Mouse (Mus musculus) cerebellum, adult 9-10 months (tissue): ENCODE results near the gene Defb22.
A peak's percentile ranks its signal among the peaks of the same experiment; 100 is the strongest.

Experiments used
- DNase-seq: peaks from one replicate; pipeline ENCODE4 v3.0.0; 2022

The Defb22 gene

GRCm38 (mm10) chr2:152490038-152490437 lies at the start of gene Defb22:
Gene Defb22 (minus strand): TSS chr2:152490138.
- no peak for DNase-seq

- DNase-seq: no peak
Observed at GRCm38 (mm10) chr2:152517981-152518380, 28.0 kb upstream of the Defb22 start, which contains the start of gene Defb28. Gene Defb28 (plus strand): TSS chr2:152518255.

GRCm38 (mm10) chr2:152516084-152516483 lies 26.1 kb upstream of the Defb22 start:
- DNase-seq: no peak

- no peak for DNase-seq
Observed at GRCm38 (mm10) chr2:152511592-152511991, 21.7 kb upstream of the Defb22 start, which contains the start of gene Defb26. Gene Defb26 (minus strand): TSS chr2:152511692.

- no peak for DNase-seq
Observed at GRCm38 (mm10) chr2:152503950-152504349, 14.0 kb upstream of the Defb22 start.

- no peak for DNase-seq
Observed at GRCm38 (mm10) chr2:152500863-152501229, 10.9 kb upstream of the Defb22 start.

DNA sequence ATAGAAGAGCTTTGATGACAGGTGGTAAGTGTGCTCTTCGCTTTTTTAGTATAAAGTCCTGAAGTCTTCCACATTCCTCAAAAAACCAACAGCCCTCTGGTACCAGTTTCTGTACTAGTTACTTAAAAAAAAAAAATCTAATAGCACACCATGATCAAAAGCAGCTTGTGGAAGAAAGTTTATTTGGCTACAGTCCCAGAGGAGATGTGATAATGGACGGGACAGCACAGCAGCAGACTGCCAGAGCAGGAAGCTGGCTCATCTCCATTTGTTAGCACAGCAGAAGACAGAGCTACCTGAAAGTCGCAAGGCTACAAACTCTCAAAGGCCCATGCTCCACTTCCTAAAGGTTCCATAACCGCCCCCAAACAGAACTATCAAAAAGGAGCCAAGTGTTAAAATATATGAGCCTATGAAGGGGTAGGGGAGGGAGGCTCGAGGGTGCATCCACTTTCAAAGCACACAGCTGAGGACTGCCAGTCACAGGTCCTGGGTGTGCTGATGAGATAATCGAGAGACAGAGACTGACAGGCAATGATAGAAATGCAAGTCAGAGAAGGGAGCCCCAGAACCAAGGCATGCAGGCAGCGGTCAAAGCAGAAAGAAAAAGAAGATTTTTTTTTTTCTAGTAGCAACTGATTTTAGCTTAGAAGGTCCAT lies 10.4 kb upstream of the Defb22 start:
- no peak for DNase-seq

DNA sequence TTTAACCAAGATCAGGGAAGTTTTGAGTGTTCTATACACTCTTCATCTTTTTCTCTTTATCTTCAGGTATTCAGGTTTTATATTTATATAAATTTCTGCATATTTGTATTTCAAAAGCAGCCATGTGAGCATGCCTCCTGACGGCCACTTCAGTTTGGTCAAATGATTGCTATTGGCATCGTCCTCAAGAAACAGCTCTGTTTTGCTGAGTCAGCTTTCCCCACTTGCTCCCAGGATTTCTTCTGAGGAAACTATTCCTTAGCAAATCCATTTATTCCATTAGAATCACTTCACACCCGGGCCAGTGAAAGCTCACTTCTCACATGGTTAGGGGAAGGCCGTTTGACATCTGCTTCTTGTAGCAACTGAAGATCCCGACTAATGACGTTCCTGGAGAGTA lies 8.1 kb upstream of the Defb22 start:
- DNase-seq: no peak

DNA sequence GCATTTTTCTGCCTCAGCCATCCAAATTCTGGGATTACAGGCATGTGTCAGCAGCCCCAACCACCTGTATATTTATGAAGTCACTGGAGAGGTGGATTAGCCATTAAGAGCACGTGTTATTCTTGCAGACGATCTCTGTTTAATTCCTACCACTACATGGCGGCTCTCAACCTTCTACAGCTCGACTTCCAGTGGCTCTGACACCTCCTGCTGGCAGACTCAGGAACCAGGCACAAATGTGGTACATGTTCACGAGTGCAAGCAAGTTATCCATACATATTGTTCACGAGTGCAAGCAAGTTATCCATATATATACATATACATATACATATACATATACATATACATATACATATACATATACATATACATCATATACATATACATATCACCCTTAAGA lies 3.2 kb upstream of the Defb22 start:
- DNase-seq: no peak

GRCm38 (mm10) chr2:152487024-152487423 lies 2.9 kb downstream of the Defb22 start:
- DNase-seq: no peak

DNA sequence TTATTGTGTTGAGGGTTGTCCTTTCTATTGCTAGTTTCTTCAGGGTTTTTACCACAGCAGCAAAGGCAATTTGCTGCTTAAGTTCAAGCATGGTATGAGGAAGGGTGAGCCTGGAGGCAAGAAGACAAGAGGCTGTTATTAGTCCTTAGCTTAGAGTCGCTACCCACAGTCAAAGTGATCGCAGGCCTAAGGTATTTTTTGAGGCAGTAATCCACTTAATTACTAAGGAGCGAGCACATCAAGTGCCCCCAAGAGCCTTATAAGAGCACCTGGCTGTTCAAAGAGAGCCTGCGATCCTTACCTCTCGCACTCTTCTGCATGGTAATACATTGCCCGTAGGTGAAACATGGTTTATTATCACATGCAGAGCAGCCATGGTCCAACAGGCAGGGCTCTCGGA lies 8.2 kb downstream of the Defb22 start:
- no peak for DNase-seq

GRCm38 (mm10) chr2:152480881-152481280 lies 9.1 kb downstream of the Defb22 start:
- no peak for DNase-seq

- DNase-seq: no peak
Observed at GRCm38 (mm10) chr2:152476763-152477162, 13.2 kb downstream of the Defb22 start, which contains the start of gene Defb20. Gene Defb20 (plus strand): TSS chr2:152477063.

DNA sequence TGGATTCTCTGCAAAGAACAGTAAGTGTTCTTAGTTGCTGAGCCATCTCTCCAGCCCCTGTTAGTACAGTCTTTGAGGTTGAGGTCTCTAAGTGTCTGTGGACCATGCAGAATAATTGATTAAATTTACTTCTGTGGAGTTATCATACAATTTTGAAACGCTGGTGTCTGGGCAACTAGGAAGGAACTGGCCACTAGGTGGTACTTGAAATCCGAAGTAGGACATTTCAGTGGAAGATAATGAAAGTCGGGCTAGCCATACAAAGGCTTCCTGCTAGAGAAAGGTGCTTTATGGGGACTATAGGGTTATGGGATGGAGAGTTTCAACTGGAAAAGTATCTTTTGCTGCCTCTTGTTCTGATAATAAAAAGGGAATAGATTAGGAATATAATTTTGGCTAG lies 17.5 kb downstream of the Defb22 start:
- DNase-seq: no peak

GRCm38 (mm10) chr2:152470973-152471372 lies 19.0 kb downstream of the Defb22 start:
- DNase-seq: peak; percentile 33

DNA sequence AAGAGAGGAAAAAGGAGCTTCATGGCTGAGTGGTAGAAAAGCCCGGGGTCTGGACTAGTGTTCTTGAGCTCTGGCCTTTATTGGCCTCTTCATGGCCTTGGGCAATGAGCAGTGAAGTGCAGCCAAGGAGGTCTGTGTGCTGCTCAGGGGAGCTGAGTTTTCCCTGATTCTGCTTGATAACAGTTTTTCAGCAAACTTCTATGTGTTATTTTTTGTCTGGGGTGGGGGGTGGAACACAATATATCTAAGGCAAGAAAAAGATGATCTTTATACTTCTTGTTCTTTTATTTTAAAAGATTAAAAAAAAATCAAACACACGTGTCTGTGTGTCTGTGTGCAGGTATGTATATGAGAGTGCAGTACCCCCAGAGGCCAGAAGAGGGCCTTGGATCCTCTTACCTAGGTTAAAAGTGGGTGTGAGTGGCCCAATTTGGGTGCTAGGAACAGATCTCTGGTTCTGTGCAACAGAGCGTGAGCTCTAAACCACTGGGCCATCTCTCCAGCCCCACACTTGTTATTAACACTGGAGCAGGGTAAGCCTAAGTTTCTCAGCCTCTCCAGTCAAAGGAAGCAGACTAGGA lies 25.3 kb downstream of the Defb22 start, which contains the start of gene Defb23:
TSS of gene Defb23 (minus strand) at position 51 of the 581 bp plus-strand sequence.
- DNase-seq: no peak

- DNase-seq: no peak
Observed at GRCm38 (mm10) chr2:152459241-152459640, 30.7 kb downstream of the Defb22 start.

DNA sequence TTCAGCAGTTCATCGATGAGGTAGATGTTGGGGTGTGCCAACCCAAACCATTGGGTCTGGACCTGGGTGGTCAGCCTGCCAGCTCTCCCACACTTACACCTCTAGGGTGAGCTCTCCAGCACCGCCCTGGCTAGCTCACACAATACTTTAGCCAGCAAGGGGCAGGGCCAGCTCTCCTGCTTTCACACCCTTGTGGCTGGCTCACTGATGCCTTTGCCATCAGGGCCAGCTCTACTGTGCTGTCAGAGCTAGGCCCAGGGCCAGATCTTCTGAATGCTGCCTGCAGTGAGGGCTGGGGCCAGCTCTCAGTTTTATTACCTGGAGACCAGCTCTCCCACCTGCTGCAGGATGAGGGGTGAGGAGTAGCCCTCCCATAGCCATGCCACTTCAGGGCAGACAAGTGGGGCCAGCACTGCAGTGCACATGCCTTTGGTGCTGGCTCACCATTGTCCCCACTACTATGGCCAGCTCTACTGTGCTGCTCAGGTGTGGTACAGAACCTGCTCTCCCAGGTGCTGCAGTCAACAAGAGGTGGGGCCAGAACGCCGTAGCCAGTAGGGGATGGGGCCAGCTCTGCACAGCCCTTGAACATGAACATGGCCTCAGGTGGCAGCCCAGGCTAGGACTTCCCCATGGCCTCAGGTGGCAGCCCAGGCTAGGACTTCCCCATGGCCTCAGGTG lies 37.7 kb downstream of the Defb22 start:
- DNase-seq: no peak

GRCm38 (mm10) chr2:152450241-152450640 lies 39.7 kb downstream of the Defb22 start:
- peak; percentile 75 for DNase-seq

DNA sequence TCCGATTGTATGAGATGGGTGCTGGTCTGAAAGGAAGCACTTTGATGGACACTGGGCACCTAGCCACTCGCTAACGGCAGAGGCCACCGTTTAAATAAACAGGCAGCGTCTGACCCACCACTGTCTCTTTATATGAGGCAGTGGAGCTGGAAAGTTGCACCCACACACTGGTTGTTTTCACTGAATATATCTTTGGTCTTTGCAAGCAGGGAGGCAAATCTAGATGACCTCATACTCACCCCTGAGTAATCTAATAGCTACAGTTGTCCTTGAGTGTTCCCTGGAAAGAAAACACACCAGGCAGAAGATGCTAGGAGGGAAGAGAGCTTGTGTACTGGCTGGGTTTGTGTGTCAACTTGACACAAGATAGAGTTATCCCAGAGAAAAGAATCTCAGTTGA lies 42.5 kb downstream of the Defb22 start:
- DNase-seq: no peak

DNA sequence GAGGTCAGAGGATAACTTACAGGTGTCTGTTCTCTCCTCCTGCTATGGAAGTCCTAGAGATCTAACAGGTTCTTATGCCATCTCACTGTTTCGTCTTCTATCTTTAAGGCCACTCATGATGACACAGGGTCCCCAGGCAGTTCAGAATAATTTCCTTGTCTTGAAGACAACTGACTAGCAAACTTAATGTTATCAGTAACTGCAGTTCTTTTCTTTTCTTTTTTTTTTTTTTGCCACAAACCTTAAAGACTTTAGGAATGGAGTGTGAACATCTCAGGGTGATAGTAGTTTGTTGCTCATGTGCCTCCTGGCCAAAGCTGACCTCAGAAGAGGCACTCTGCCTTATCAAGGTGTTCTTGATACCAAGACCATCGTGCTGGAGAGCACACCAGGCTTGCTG lies 43.3 kb downstream of the Defb22 start:
- no peak for DNase-seq

GRCm38 (mm10) chr2:152443281-152443680 lies 46.7 kb downstream of the Defb22 start:
- DNase-seq: no peak

- no peak for DNase-seq
Observed at GRCm38 (mm10) chr2:152442322-152442721, 47.6 kb downstream of the Defb22 start.

DNA sequence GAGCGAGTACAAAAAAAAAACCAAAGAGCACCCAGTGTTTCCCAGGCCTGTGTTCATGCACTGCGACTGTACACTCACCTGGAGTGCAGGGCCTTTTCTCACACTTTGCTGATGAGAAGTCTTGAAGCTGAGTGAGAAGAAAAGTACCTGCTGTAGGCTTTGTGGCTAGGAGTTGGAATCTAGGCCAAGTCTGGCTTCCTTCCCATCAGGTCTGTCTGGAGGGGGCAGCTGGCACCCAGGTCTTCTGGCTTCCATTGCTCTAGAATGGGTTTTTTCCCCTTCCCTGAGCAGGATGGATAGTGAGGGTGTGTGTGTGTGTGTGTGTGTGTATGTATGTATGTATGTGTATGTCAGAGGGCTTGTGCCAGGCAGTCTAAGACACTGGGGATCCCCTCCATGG lies 50.1 kb downstream of the Defb22 start:
- no peak for DNase-seq
